19 mouse cellular contexts compared by ENCODE assay signal in genomic region chr16:43999541-43999940, GRCm38 (mm10). TPM values are rescaled to one million over a fixed set of nuclear protein-coding genes. Genes with fewer than 3 reads are reported as not detected.
DNase-seq lines count a peak whose midpoint lies in the region; ATAC-seq and TF ChIP-seq lines count a peak whose summit lies in the region.
"Had no signal": no experiment of that assay in that cellular context is flagged by ENCODE, and none has a peak within 500 bp of the region (broad histone marks: within the 10 kb centered on the region; RNA-seq: fewer than 3 reads in every experiment).

No protein-coding gene starts in this region.

- 9% methylated on average over 5 of the region's 5 CpGs for WGBS in cerebellum, adult 2 months

- no peaks in the 10 kb centered on the region for H3K27me3 ChIP-seq in cerebellum, adult 2 months (ENCODE audit: control insufficient read depth, insufficient read depth, low read length)
- H3K27me3 ChIP-seq: embryonic facial prominence, embryonic 12.5 days; hindbrain, embryonic 12.5 days; liver, embryonic 12.5 days; midbrain, embryonic 12.5 days had no signal

- H3K4me3 ChIP-seq in cerebellum, adult 2 months (replicated peaks; ENCODE audit: insufficient read depth, low read depth, low read length) = no peak overlapping the region
- H3K4me3 ChIP-seq: embryonic facial prominence, embryonic 12.5 days; hindbrain, embryonic 12.5 days; liver, embryonic 12.5 days; midbrain, embryonic 12.5 days had no signal

- no peak for DNase-seq in cerebellum, postnatal 4 days (ENCODE audit: low spot score in 2 of 2)
- peak; percentile 4 to 31 for DNase-seq in adrenal gland, postnatal 36 days
- DNase-seq in cerebellum, adult 2 months = peak; percentile 20 to 52
- DNase-seq in cerebellum, postnatal 25 days = peak; percentile 59 to 71
- no peak for DNase-seq in gastrocnemius, postnatal 25 days
- DNase-seq in layer of hippocampus, adult 9-11 months = no peak
- DNase-seq: forebrain, postnatal 0 days; gastrocnemius, postnatal 36 days; kidney, adult 2 months; lung, adult 18-20 months; lung, postnatal 10 days; right cerebral cortex, postnatal 25 days; spleen, adult 18-20 months had no signal

- no peak for TF ChIP-seq POLR2A in cerebellum, adult 2 months (IDR thresholded peaks at IDR 0.05; ENCODE audit: borderline replicate concordance, insufficient read depth, low read length)

- no peak for TF ChIP-seq CTCF in cerebellum, adult 2 months (IDR thresholded peaks at IDR 0.05; ENCODE audit: borderline replicate concordance, insufficient read depth, low read depth, low read length)

- ATAC-seq in cerebellum, adult (ENCODE audit: insufficient number of reproducible peaks, low FRiP score, low TSS enrichment) = peak; percentile 77
- ATAC-seq: forebrain, postnatal 0 days; liver, embryonic 12.5 days had no signal

- H3K27ac ChIP-seq in cerebellum, adult 2 months (ENCODE audit: insufficient read depth, low read length) = no peak overlapping the region
- H3K27ac ChIP-seq: embryonic facial prominence, embryonic 12.5 days; hindbrain, embryonic 12.5 days; kidney, postnatal 0 days; liver, embryonic 12.5 days; midbrain, embryonic 12.5 days had no signal

- H3K4me1 ChIP-seq in cerebellum, adult 2 months (ENCODE audit: control insufficient read depth, insufficient read depth, low read length) = no peaks in the 10 kb centered on the region
- H3K4me1 ChIP-seq: embryonic facial prominence, embryonic 12.5 days; hindbrain, embryonic 12.5 days; liver, embryonic 12.5 days; midbrain, embryonic 12.5 days had no signal

RNA-seq across cellular contexts. Expression of gene Zdhhc23, which starts 19.9 kb away (rescaled TPM):
- total RNA-seq in adrenal gland, postnatal 36 days (2021) = 1 to 10 TPM in 1 of 2 experiments, under 1 TPM in 1; 0.56 to 1.0 TPM
- 1.9 and 2.1 TPM in 2 replicates for polyA plus RNA-seq in cerebellum, adult 2 months (2012; rRNA removed)
- total RNA-seq in gastrocnemius, postnatal 25 days (2021) = 10 to 100 TPM in 1 of 2 experiments, 1 to 10 TPM in 1; 4.3 to 13.9 TPM

Comparison
In these comparisons a context has a peak if more than half of its experiments do, and no peak if none do; other contexts are left out.
1. DNase-seq: peak in adrenal gland, postnatal 36 days (2 of 2), cerebellum, adult 2 months (2 of 2) and cerebellum, postnatal 25 days (2 of 2); none in cerebellum, postnatal 4 days (0 of 2), gastrocnemius, postnatal 25 days (single experiment) and layer of hippocampus, adult 9-11 months (single experiment).